In the genomic region with DNA sequence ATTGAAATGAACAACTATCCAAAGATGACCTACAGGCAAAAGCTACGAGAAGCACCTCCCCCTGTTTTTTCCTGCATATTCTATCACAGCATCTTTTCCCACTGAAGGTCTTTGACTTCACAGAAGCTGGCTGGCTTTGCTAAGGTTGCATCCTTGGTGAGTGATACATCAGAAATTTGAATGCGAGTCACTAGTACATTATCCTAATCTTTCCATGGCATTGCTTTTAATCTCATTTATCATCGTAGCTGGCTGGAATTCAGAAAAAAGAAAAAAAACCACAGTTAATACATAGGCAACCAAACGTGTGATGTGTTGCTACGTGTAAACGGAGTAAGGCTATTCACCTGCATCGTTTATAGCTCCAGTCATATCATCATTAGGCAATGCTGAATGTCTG, we compare ENCODE assay signal across 26 mouse cellular contexts.
"Had no signal": no experiment of that assay in that cellular context is flagged by ENCODE, and none has a peak within 500 bp of the region (broad histone marks: within the 10 kb centered on the region; RNA-seq: fewer than 3 reads in every experiment).

No protein-coding gene starts in this region.

- DNase-seq: cerebellum, adult 9-10 months; cerebellum, adult 9-11 months; cerebellum, postnatal 10 days; cerebellum, postnatal 14 days; cerebellum, postnatal 25 days; cerebellum, postnatal 36 days; embryo, embryonic 11 days; forebrain, postnatal 0 days; gastrocnemius, postnatal 10 days; gastrocnemius, postnatal 14 days; gastrocnemius, postnatal 25 days; gastrocnemius, postnatal 36 days; heart, adult 18-20 months; heart, adult 2 months had no signal

- ATAC-seq: forebrain, embryonic 13.5 days; forebrain, embryonic 14.5 days; forebrain, embryonic 15.5 days; forebrain, embryonic 16.5 days; forebrain, postnatal 0 days had no signal

- H3K9ac ChIP-seq: embryonic facial prominence, embryonic 12.5 days; embryonic facial prominence, embryonic 13.5 days; embryonic facial prominence, embryonic 15.5 days; forebrain, embryonic 12.5 days; forebrain, embryonic 13.5 days; forebrain, embryonic 15.5 days; forebrain, postnatal 0 days had no signal

- H3K4me2 ChIP-seq: embryonic facial prominence, embryonic 12.5 days; embryonic facial prominence, embryonic 13.5 days; embryonic facial prominence, embryonic 15.5 days; forebrain, embryonic 12.5 days; forebrain, embryonic 13.5 days; forebrain, embryonic 15.5 days had no signal

- H3K9me3 ChIP-seq: embryonic facial prominence, embryonic 10.5 days; embryonic facial prominence, embryonic 12.5 days; embryonic facial prominence, embryonic 13.5 days; embryonic facial prominence, embryonic 15.5 days; forebrain, embryonic 10.5 days; forebrain, embryonic 12.5 days; forebrain, embryonic 13.5 days; forebrain, embryonic 15.5 days had no signal

- H3K36me3 ChIP-seq: embryonic facial prominence, embryonic 10.5 days; embryonic facial prominence, embryonic 12.5 days; embryonic facial prominence, embryonic 13.5 days; embryonic facial prominence, embryonic 15.5 days; forebrain, embryonic 10.5 days; forebrain, embryonic 12.5 days; forebrain, embryonic 15.5 days had no signal

- H3K27me3 ChIP-seq: embryonic facial prominence, embryonic 12.5 days; embryonic facial prominence, embryonic 15.5 days; forebrain, embryonic 12.5 days; forebrain, embryonic 13.5 days; forebrain, embryonic 15.5 days had no signal

- H3K4me3 ChIP-seq: embryonic facial prominence, embryonic 10.5 days; embryonic facial prominence, embryonic 12.5 days; embryonic facial prominence, embryonic 13.5 days; embryonic facial prominence, embryonic 15.5 days; erythroblast, embryonic 14.5 days; forebrain, embryonic 10.5 days; forebrain, embryonic 12.5 days; forebrain, embryonic 13.5 days; forebrain, embryonic 15.5 days; gastrocnemius, adult 2 months; heart, adult 2 months had no signal

- H3K27ac ChIP-seq: embryonic facial prominence, embryonic 10.5 days; embryonic facial prominence, embryonic 12.5 days; embryonic facial prominence, embryonic 13.5 days; embryonic facial prominence, embryonic 15.5 days; forebrain, embryonic 10.5 days; forebrain, embryonic 12.5 days; forebrain, embryonic 13.5 days; forebrain, embryonic 15.5 days; gastrocnemius, adult 2 months; heart, adult 2 months had no signal
